Mouse (Mus musculus) lung, embryonic 16.5 days (tissue): Measurements from ENCODE around the gene Slc25a54. TPM values are rescaled to one million over a fixed set of nuclear protein-coding genes. Genes with fewer than 3 reads are reported as not detected.

ENCODE experiments used
- ATAC-seq: fragments of 200-750 bp; cut with Nextera tagmentation; 2 replicates; pipeline ENCODE4 v1.8.0; 2017; ENCODE audit warnings: low read depth, mild to moderate bottlenecking, moderate library complexity
- H3K27ac ChIP-seq: fragments of 300-500 bp; sonication (generic); 2 replicates; pipeline ENCODE4 v1.5.1; 2014; ENCODE audit warnings: mild to moderate bottlenecking, control low read depth, low read length
- H3K27me3 ChIP-seq: fragments of 300-500 bp; sonication (generic); 2 replicates; pipeline ENCODE4 v1.6.1; 2014; ENCODE audit warnings: low read depth, low read length, mixed read lengths; ENCODE audit not compliant: control insufficient read depth, insufficient read depth
- H3K36me3 ChIP-seq: fragments of 300-500 bp; sonication (generic); 2 replicates; pipeline ENCODE4 v1.6.1; 2014; ENCODE audit warnings: low read length; ENCODE audit not compliant: control insufficient read depth, insufficient read depth
- H3K4me1 ChIP-seq: fragments of 300-500 bp; sonication (generic); replicated peaks from 2 replicates; pipeline ENCODE4 v1.6.1; 2014; ENCODE audit warnings: low read length, mixed read lengths; ENCODE audit not compliant: control insufficient read depth, insufficient read depth
- H3K4me2 ChIP-seq: fragments of 300-500 bp; sonication (generic); 2 replicates; pipeline ENCODE4 v1.6.1; 2014; ENCODE audit warnings: low read depth, low read length, control low read depth
- H3K4me3 ChIP-seq: fragments of 300-500 bp; sonication (generic); 2 replicates; pipeline ENCODE4 v1.5.1; 2014; ENCODE audit warnings: mild to moderate bottlenecking, low read length, control low read depth
- H3K9ac ChIP-seq: fragments of 300-500 bp; sonication (generic); 2 replicates; pipeline ENCODE4 v1.6.1; 2014; ENCODE audit warnings: low read length, control low read depth
- H3K9me3 ChIP-seq: fragments of 300-500 bp; sonication (generic); 2 replicates; pipeline ENCODE4 v1.6.1; 2016; ENCODE audit warnings: low read length; ENCODE audit not compliant: control insufficient read depth
- WGBS: fragments of 180-500 bp; shearing (Covaris S2); extraction: QIAGEN DNeasy Blood & Tissue Kit; methylation state at CpG from one replicate; pipeline ENCODE4 v1.1.7; 2014; 5-methylcytosine and 5-hydroxymethylcytosine counted together
- polyA plus RNA-seq: library from polyadenylated mRNA; unstranded; fragments of >200 nt; fragmentation: Nextera tagmentation; extraction: Ambion mirVana; gene quantifications from 2 replicates; pipeline ENCODE4 v1.2.1, GENCODE M21; 2015

The Slc25a54 gene
- polyA plus RNA-seq, 1 experiment from 2014 or later: not detected

- Histone ChIP-seq H3K27me3 (no peaks in the 10 kb centered on the region), H3K9ac (no peak overlapping the region), H3K4me3 (no peak overlapping the region), H3K36me3 (no peaks in the 10 kb centered on the region), H3K4me1 (peaks cover 15% of the 10 kb centered on the region), H3K27ac (no peak overlapping the region), H3K9me3 (peaks cover 2% of the 10 kb centered on the region; the same call in 1 of the 2 replicates), H3K4me2 (no peak overlapping the region)
- no peak for ATAC-seq
- WGBS: 78% methylated on average over 5 of the region's 5 CpGs
Measured at GRCm38 (mm10) chr3:109119562-109119961, 39.3 kb downstream of the Slc25a54 start.

DNA sequence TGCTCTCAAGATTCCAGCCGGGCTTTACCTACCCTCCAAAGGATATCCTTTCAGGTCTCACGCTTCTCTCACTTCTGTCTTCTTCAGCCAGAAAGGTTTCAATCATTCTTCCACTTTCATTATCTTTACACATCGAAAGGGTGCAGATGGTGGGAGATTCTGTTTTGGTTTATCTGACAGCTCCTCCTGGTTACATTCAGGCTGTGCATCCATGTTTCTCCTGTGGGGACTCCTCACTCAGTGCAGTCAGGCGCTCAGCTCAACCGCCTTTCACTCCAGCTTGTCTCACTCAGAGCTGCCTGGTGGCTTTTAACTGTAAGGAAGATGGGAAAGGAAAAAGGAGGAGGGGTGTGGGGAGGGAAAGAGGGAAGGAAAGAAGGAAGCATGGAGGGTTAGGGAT lies 39.7 kb downstream of the Slc25a54 start:
- Histone ChIP-seq H3K27ac (no peak overlapping the region), H3K4me2 (no peak overlapping the region), H3K4me1 (peaks cover 15% of the 10 kb centered on the region), H3K27me3 (no peaks in the 10 kb centered on the region), H3K9me3 (no peaks in the 10 kb centered on the region), H3K36me3 (no peaks in the 10 kb centered on the region), H3K9ac (no peak overlapping the region), H3K4me3 (no peak overlapping the region)
- 69% methylated on average over 5 of the region's 5 CpGs for WGBS
- no peak for ATAC-seq

GRCm38 (mm10) chr3:109122641-109123530 lies 42.6 kb downstream of the Slc25a54 start, which contains the start of gene Slc25a24:
Gene Slc25a24 (plus strand): TSS chr3:109123149.
- no peaks in the 10 kb centered on the region for H3K27me3 ChIP-seq

GRCm38 (mm10) chr3:109123531-109123981 lies 43.3 kb downstream of the Slc25a54 start:
- peak; percentile 28 for ATAC-seq
- Histone ChIP-seq H3K27me3 (no peaks in the 10 kb centered on the region), H3K4me2 (peak overlapping the region; percentile 71), H3K9ac (peak overlapping the region; percentile 97), H3K27ac (peak overlapping the region; percentile 93), H3K4me1 (peaks cover 23% of the 10 kb centered on the region), H3K36me3 (no peaks in the 10 kb centered on the region; the same call in 1 of the 2 replicates), H3K4me3 (peak overlapping the region; percentile 93), H3K9me3 (no peaks in the 10 kb centered on the region)
- 4% methylated on average over 8 of the region's 8 CpGs for WGBS

More at GRCm38 (mm10) chr3:109122641-109123530, 42.6 kb downstream of the Slc25a54 start, which contains the start of gene Slc25a24:
- H3K4me1 ChIP-seq: peaks cover 23% of the 10 kb centered on the region
- H3K27ac ChIP-seq: peak within 1 kb of the TSS; percentile 93
- H3K9me3 ChIP-seq: no peaks in the 10 kb centered on the region
- H3K4me2 ChIP-seq: peak within 1 kb of the TSS; percentile 71
- H3K9ac ChIP-seq: peak within 1 kb of the TSS; percentile 97
- H3K4me3 ChIP-seq: peak within 1 kb of the TSS; percentile 93
- no peaks in the 10 kb centered on the region; the same call in 1 of the 2 replicates for H3K36me3 ChIP-seq
- whole genome bisulfite sequencing: 2% methylated on average over 40 of the region's 49 CpGs
- peak; percentile 92 for ATAC-seq

GRCm38 (mm10) chr3:109124091-109124490 lies 43.8 kb downstream of the Slc25a54 start:
- WGBS: 25% methylated on average over 4 of the region's 4 CpGs
- Histone ChIP-seq H3K27ac (no peak overlapping the region; the same call in 1 of the 2 replicates), H3K27me3 (no peaks in the 10 kb centered on the region), H3K4me3 (peak overlapping the region; percentile 93), H3K36me3 (no peaks in the 10 kb centered on the region; the same call in 1 of the 2 replicates), H3K4me2 (peak overlapping the region; percentile 71), H3K4me1 (peaks cover 23% of the 10 kb centered on the region), H3K9me3 (no peaks in the 10 kb centered on the region), H3K9ac (peak overlapping the region; percentile 97)
- no peak for ATAC-seq

GRCm38 (mm10) chr3:109125531-109125930 lies 45.3 kb downstream of the Slc25a54 start:
- H3K4me1 ChIP-seq: peaks cover 23% of the 10 kb centered on the region
- 44% methylated on average over 6 of the region's 6 CpGs for WGBS
- no peak for ATAC-seq
- H3K27ac ChIP-seq: no peak overlapping the region
- H3K9ac ChIP-seq: no peak overlapping the region
- H3K4me3 ChIP-seq: no peak overlapping the region
- H3K9me3 ChIP-seq: no peaks in the 10 kb centered on the region
- no peaks in the 10 kb centered on the region; the same call in 1 of the 2 replicates for H3K36me3 ChIP-seq
- no peaks in the 10 kb centered on the region for H3K27me3 ChIP-seq
- H3K4me2 ChIP-seq: no peak overlapping the region

GRCm38 (mm10) chr3:109129768-109130167 lies 49.5 kb downstream of the Slc25a54 start:
- H3K9me3 ChIP-seq: no peaks in the 10 kb centered on the region

GRCm38 (mm10) chr3:109132966-109133365 lies 52.7 kb downstream of the Slc25a54 start:
- Histone ChIP-seq H3K4me2 (no peak overlapping the region), H3K4me1 (no peaks in the 10 kb centered on the region), H3K36me3 (no peaks in the 10 kb centered on the region; the same call in 1 of the 2 replicates), H3K27ac (no peak overlapping the region), H3K9me3 (no peaks in the 10 kb centered on the region), H3K9ac (no peak overlapping the region), H3K4me3 (no peak overlapping the region), H3K27me3 (no peaks in the 10 kb centered on the region)
- WGBS: 84% methylated on average over 4 of the region's 4 CpGs
- no peak for ATAC-seq

More at GRCm38 (mm10) chr3:109129768-109130167, 49.5 kb downstream of the Slc25a54 start:
- 48% methylated on average over 5 of the region's 5 CpGs for WGBS
- no peak overlapping the region for H3K27ac ChIP-seq
- H3K36me3 ChIP-seq: no peaks in the 10 kb centered on the region; the same call in 1 of the 2 replicates
- peaks cover 8% of the 10 kb centered on the region for H3K4me1 ChIP-seq
- no peaks in the 10 kb centered on the region for H3K27me3 ChIP-seq
- H3K4me2 ChIP-seq: no peak overlapping the region
- ATAC-seq: no peak
- no peak overlapping the region for H3K4me3 ChIP-seq
- no peak overlapping the region for H3K9ac ChIP-seq

GRCm38 (mm10) chr3:109134036-109134435 lies 53.8 kb downstream of the Slc25a54 start:
- H3K4me1 ChIP-seq: no peaks in the 10 kb centered on the region
- no peaks in the 10 kb centered on the region for H3K9me3 ChIP-seq
- no peak overlapping the region for H3K4me3 ChIP-seq
- no peak overlapping the region for H3K9ac ChIP-seq
- no peaks in the 10 kb centered on the region for H3K27me3 ChIP-seq
- 96% methylated on average over 15 of the region's 15 CpGs for WGBS
- H3K36me3 ChIP-seq: no peaks in the 10 kb centered on the region; the same call in 1 of the 2 replicates
- H3K4me2 ChIP-seq: no peak overlapping the region
- no peak for ATAC-seq
- H3K27ac ChIP-seq: no peak overlapping the region
